Mouse (Mus musculus): ENCODE data around the gene Siae. TPM values are rescaled to one million over a fixed set of nuclear protein-coding genes. Genes with fewer than 3 reads are reported as not detected.

Siae gene
- 11.9 and 13.3 TPM in 2 replicates for polyA plus RNA-seq (2015; fragmentation: Nextera tagmentation; extraction: Ambion mirVana)

DNA sequence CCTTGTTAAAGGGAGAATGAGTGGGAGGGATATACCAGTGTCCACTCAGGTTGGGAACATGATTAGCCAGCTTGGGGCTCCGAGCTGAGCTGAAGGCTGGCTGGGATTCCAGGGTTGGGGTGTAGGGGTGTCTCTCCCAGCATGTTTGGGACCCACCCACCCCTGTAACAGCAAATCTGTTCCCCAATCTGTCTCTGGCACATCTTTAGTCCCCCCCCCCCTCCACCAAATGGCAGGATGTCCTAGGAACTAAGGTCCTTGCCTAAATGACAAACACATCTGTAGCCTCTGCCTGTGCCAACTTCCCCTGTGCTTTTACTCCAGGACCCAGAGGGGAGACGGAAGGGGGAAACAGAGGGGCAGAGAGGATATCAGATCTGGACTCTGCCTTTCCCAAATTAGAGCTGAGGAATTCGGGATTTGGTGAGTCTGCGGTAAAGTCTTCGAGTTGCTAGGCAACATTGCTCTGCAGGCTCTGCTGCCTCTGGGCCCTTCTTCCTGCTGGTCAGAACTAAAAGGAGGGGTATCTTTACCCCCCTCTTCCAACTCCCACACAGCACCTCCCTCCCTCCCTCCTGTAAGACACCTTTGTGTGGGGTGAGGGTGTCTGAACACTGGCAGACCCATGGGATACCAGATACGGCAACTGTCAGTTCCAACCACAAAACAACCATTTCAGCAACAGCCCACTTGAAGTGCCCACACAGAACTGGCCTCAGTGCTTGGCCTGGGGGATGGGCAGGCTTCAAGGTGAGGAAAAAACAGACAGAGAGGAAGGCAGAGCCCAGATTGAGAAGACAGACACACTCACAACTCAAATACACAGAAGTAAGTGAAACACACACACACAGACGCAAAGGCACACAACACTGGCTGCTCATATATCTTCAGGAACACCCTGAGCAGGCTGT lies at the start of gene Siae:
Gene Siae (plus strand): TSS at position 861 of the 911 bp plus-strand sequence.
- ATAC-seq (ENCODE audit: insufficient read depth, low FRiP score), result no peak
- Histone ChIP-seq H3K9ac (ENCODE audit: low read length) (no peak within 1 kb of the TSS), H3K4me3 (replicated peaks; ENCODE audit: low read length) (no peak within 1 kb of the TSS), H3K4me1 (ENCODE audit: control insufficient read depth, insufficient read depth, low read length) (peaks cover 14% of the 10 kb centered on the region; the same call in 1 of the 2 replicates), H3K36me3 (ENCODE audit: control insufficient read depth, insufficient read depth, low read length) (no peaks in the 10 kb centered on the region), H3K27me3 (ENCODE audit: control insufficient read depth, insufficient read depth, low read length) (peaks cover 17% of the 10 kb centered on the region), H3K4me2 (ENCODE audit: low read depth, low read length) (no peak within 1 kb of the TSS), H3K9me3 (replicated peaks; ENCODE audit: control insufficient read depth, low read length) (no peaks in the 10 kb centered on the region), H3K27ac (ENCODE audit: low read length) (no peak within 1 kb of the TSS)
- 33% methylated on average over 7 of the region's 7 CpGs for WGBS

DNA sequence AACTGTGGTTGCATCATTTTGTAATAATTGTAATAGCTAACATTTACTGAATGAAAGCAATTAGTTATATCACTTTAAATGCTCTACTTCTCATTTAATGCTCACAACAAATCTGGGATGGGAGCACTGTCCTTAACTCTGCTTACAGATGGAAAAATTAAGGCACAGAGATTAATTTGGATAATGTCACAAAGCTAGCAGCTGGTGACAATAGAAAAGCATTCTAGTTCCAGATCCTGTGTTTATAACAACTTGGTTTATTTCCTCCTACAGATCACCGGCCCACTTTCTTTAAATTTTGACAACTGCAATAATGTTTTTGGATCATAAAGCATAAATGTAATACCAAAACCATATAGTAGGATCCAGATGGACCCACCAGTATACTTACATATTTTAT lies 49.5 kb upstream of the Siae start:
- no peaks in the 10 kb centered on the region for H3K9me3 ChIP-seq (replicated peaks; ENCODE audit: control insufficient read depth, low read length)
- H3K4me3 ChIP-seq (replicated peaks; ENCODE audit: low read length), result no peak overlapping the region
- ATAC-seq (ENCODE audit: insufficient read depth, low FRiP score), result no peak
- H3K9ac ChIP-seq (ENCODE audit: low read length), result no peak overlapping the region
- no peak overlapping the region for H3K27ac ChIP-seq (ENCODE audit: low read length)
- H3K4me1 ChIP-seq (ENCODE audit: control insufficient read depth, insufficient read depth, low read length), result no peaks in the 10 kb centered on the region
- no peaks in the 10 kb centered on the region for H3K27me3 ChIP-seq (ENCODE audit: control insufficient read depth, insufficient read depth, low read length)
- H3K36me3 ChIP-seq (ENCODE audit: control insufficient read depth, insufficient read depth, low read length), result no peaks in the 10 kb centered on the region
- H3K4me2 ChIP-seq (ENCODE audit: low read depth, low read length), result no peak overlapping the region
- 53% methylated on average over 1 of the region's 1 CpGs for WGBS

- H3K9me3 ChIP-seq (replicated peaks; ENCODE audit: control insufficient read depth, low read length), result no peaks in the 10 kb centered on the region
- no peak for ATAC-seq (ENCODE audit: insufficient read depth, low FRiP score)
- H3K27ac ChIP-seq (ENCODE audit: low read length), result no peak overlapping the region
- H3K4me3 ChIP-seq (replicated peaks; ENCODE audit: low read length), result no peak overlapping the region
- no peak overlapping the region for H3K4me2 ChIP-seq (ENCODE audit: low read depth, low read length)
- 98% methylated on average over 2 of the region's 2 CpGs for WGBS
- H3K27me3 ChIP-seq (ENCODE audit: control insufficient read depth, insufficient read depth, low read length), result no peaks in the 10 kb centered on the region
- no peak overlapping the region for H3K9ac ChIP-seq (ENCODE audit: low read length)
- no peaks in the 10 kb centered on the region for H3K36me3 ChIP-seq (ENCODE audit: control insufficient read depth, insufficient read depth, low read length)
- H3K4me1 ChIP-seq (ENCODE audit: control insufficient read depth, insufficient read depth, low read length), result peaks cover 10% of the 10 kb centered on the region
Observed at GRCm38 (mm10) chr9:37512097-37512496, 43.4 kb upstream of the Siae start.

DNA sequence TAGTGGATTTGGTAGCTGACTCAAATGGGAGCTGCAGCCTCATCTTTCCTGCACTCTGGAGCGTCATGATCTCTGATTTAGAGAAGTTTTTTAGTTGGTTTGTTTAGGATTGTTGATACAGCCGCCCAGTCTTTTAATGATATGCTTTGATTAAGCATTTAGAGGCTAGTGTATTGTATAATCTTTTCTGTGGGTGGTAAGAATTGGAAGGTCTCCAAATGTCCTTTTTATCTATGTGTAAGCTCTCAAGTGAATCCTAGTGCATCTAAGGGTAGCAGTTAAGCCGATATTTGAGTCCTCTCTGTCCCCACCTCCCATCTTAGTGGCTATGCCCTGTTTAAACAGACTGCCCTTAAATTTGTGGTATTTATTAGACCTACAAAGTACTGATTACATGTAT lies 41.0 kb upstream of the Siae start:
- 62% methylated on average over 3 of the region's 3 CpGs for WGBS
- ATAC-seq (ENCODE audit: insufficient read depth, low FRiP score), result no peak
- H3K4me1 ChIP-seq (ENCODE audit: control insufficient read depth, insufficient read depth, low read length), result peaks cover 10% of the 10 kb centered on the region
- no peak overlapping the region for H3K4me3 ChIP-seq (replicated peaks; ENCODE audit: low read length)
- no peaks in the 10 kb centered on the region for H3K27me3 ChIP-seq (ENCODE audit: control insufficient read depth, insufficient read depth, low read length)
- H3K9me3 ChIP-seq (replicated peaks; ENCODE audit: control insufficient read depth, low read length), result no peaks in the 10 kb centered on the region
- no peak overlapping the region for H3K27ac ChIP-seq (ENCODE audit: low read length)
- no peak overlapping the region for H3K9ac ChIP-seq (ENCODE audit: low read length)
- no peak overlapping the region for H3K4me2 ChIP-seq (ENCODE audit: low read depth, low read length)
- H3K36me3 ChIP-seq (ENCODE audit: control insufficient read depth, insufficient read depth, low read length), result no peaks in the 10 kb centered on the region

GRCm38 (mm10) chr9:37517467-37517866 lies 38.0 kb upstream of the Siae start:
- no peak for ATAC-seq (ENCODE audit: insufficient read depth, low FRiP score)
- WGBS, result 74% methylated on average over 1 of the region's 1 CpGs

GRCm38 (mm10) chr9:37518991-37519390 lies 36.5 kb upstream of the Siae start:
- Histone ChIP-seq H3K9me3 (replicated peaks; ENCODE audit: control insufficient read depth, low read length) (no peaks in the 10 kb centered on the region), H3K4me1 (ENCODE audit: control insufficient read depth, insufficient read depth, low read length) (0 out of 2 replicates have a peak, but pooled peaks cover 3% of the 10 kb centered on the region), H3K27ac (ENCODE audit: low read length) (no peak overlapping the region), H3K9ac (ENCODE audit: low read length) (no peak overlapping the region), H3K4me3 (replicated peaks; ENCODE audit: low read length) (no peak overlapping the region), H3K36me3 (ENCODE audit: control insufficient read depth, insufficient read depth, low read length) (peaks cover 5% of the 10 kb centered on the region; the same call in 1 of the 2 replicates), H3K4me2 (ENCODE audit: low read depth, low read length) (no peak overlapping the region), H3K27me3 (ENCODE audit: control insufficient read depth, insufficient read depth, low read length) (no peaks in the 10 kb centered on the region)
- 91% methylated on average over 8 of the region's 8 CpGs for WGBS
- no peak for ATAC-seq (ENCODE audit: insufficient read depth, low FRiP score)

More at GRCm38 (mm10) chr9:37517467-37517866, 38.0 kb upstream of the Siae start:
- no peak overlapping the region for H3K9ac ChIP-seq (ENCODE audit: low read length)
- no peak overlapping the region for H3K4me2 ChIP-seq (ENCODE audit: low read depth, low read length)
- no peaks in the 10 kb centered on the region; the same call in 1 of the 2 replicates for H3K36me3 ChIP-seq (ENCODE audit: control insufficient read depth, insufficient read depth, low read length)
- no peak overlapping the region for H3K27ac ChIP-seq (ENCODE audit: low read length)
- no peaks in the 10 kb centered on the region for H3K27me3 ChIP-seq (ENCODE audit: control insufficient read depth, insufficient read depth, low read length)
- H3K4me3 ChIP-seq (replicated peaks; ENCODE audit: low read length), result no peak overlapping the region
- H3K9me3 ChIP-seq (replicated peaks; ENCODE audit: control insufficient read depth, low read length), result no peaks in the 10 kb centered on the region
- peaks cover 10% of the 10 kb centered on the region for H3K4me1 ChIP-seq (ENCODE audit: control insufficient read depth, insufficient read depth, low read length)

DNA sequence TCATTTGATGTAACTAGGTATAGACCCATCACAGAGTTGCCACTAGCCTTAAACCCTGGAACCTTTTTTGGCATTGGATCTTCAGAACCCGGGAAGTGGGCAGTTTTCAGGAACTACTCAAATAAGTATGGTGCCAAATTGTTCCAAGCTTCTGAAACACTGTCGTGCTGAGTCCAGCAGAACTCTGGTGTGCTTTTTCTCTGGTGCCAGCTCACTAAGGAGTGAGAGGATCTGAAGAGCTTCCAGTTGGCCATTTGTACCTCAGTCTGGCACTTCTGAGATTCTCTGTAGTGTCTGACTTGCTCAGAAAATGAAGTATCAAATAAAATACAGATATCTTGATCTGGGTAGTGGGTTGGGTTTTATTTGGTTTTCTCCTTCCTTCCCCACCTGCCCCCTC lies 35.5 kb upstream of the Siae start:
- no peak for ATAC-seq (ENCODE audit: insufficient read depth, low FRiP score)
- H3K4me3 ChIP-seq (replicated peaks; ENCODE audit: low read length), result no peak overlapping the region
- no peaks in the 10 kb centered on the region for H3K9me3 ChIP-seq (replicated peaks; ENCODE audit: control insufficient read depth, low read length)
- H3K27ac ChIP-seq (ENCODE audit: low read length), result no peak overlapping the region
- H3K4me2 ChIP-seq (ENCODE audit: low read depth, low read length), result no peak overlapping the region
- WGBS, result 91% methylated on average over 2 of the region's 2 CpGs
- no peaks in the 10 kb centered on the region for H3K4me1 ChIP-seq (ENCODE audit: control insufficient read depth, insufficient read depth, low read length)
- peaks cover 5% of the 10 kb centered on the region; the same call in 1 of the 2 replicates for H3K36me3 ChIP-seq (ENCODE audit: control insufficient read depth, insufficient read depth, low read length)
- H3K27me3 ChIP-seq (ENCODE audit: control insufficient read depth, insufficient read depth, low read length), result no peaks in the 10 kb centered on the region
- H3K9ac ChIP-seq (ENCODE audit: low read length), result no peak overlapping the region

DNA sequence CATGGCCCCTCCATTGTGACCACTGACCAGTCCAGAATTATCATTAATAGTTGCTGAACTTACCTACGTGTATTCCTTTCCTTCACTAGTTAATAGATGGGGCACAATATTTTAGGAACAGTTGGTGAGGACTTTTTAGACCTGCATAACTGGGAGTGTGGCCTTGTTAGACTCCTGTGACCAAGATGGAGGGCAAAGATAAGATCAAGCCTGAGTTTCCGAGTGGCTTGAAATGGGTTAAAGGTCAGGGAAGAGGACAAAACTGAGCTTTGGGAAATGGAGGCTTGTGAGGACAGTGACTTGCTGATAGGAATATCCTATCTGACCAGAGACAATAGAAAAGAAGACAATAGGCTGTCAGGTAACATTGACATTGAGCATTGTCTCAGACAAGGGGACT lies 30.0 kb upstream of the Siae start:
- H3K9ac ChIP-seq (ENCODE audit: low read length), result no peak overlapping the region
- peaks cover 5% of the 10 kb centered on the region; the same call in 1 of the 2 replicates for H3K36me3 ChIP-seq (ENCODE audit: control insufficient read depth, insufficient read depth, low read length)
- no peaks in the 10 kb centered on the region for H3K9me3 ChIP-seq (replicated peaks; ENCODE audit: control insufficient read depth, low read length)
- peaks cover 11% of the 10 kb centered on the region; the same call in 1 of the 2 replicates for H3K27me3 ChIP-seq (ENCODE audit: control insufficient read depth, insufficient read depth, low read length)
- H3K4me2 ChIP-seq (ENCODE audit: low read depth, low read length), result no peak overlapping the region
- no peak overlapping the region for H3K27ac ChIP-seq (ENCODE audit: low read length)
- ATAC-seq (ENCODE audit: insufficient read depth, low FRiP score), result no peak
- H3K4me1 ChIP-seq (ENCODE audit: control insufficient read depth, insufficient read depth, low read length), result peaks cover 18% of the 10 kb centered on the region
- WGBS, result 81% methylated on average over 2 of the region's 2 CpGs
- H3K4me3 ChIP-seq (replicated peaks; ENCODE audit: low read length), result no peak overlapping the region
